Mouse (Mus musculus) heart, postnatal 0 days (tissue): ENCODE data around the gene Zdhhc19. TPM values are rescaled to one million over a fixed set of nuclear protein-coding genes. Genes with fewer than 3 reads are reported as not detected.

Experiments
- ATAC-seq: fragments of 200-750 bp; cut with Nextera tagmentation; 2 replicates; pipeline ENCODE4 v1.8.0; 2017; ENCODE audit warnings: low read depth, moderate number of reproducible peaks, moderate library complexity; ENCODE audit not compliant: insufficient read depth
- DNase-seq: peaks from one replicate; pipeline ENCODE4 v3.0.0-alpha.2; 2016; ENCODE audit warnings: low spot score
- H3K27ac ChIP-seq: fragments of 300-500 bp; sonication (generic); 2 replicates; pipeline ENCODE4 v1.5.1; 2014; ENCODE audit warnings: low read depth, mild to moderate bottlenecking
- H3K27me3 ChIP-seq: fragments of 300-500 bp; sonication (generic); 2 replicates; pipeline ENCODE4 v1.6.1; 2014; ENCODE audit warnings: low read length, mixed read lengths; ENCODE audit not compliant: control insufficient read depth, insufficient read depth
- H3K36me3 ChIP-seq: fragments of 300-500 bp; sonication (generic); replicated peaks from 2 replicates; pipeline ENCODE4 v1.6.1; 2014; ENCODE audit warnings: low read length, mixed read lengths; ENCODE audit not compliant: control insufficient read depth, insufficient read depth
- H3K4me1 ChIP-seq: fragments of 300-500 bp; sonication (generic); 2 replicates; pipeline ENCODE4 v1.6.1; 2014; ENCODE audit warnings: antibody characterized with exemption; ENCODE audit not compliant: control insufficient read depth, insufficient read depth
- H3K4me2 ChIP-seq: fragments of 300-500 bp; sonication (generic); 2 replicates; pipeline ENCODE4 v1.6.1; 2014; ENCODE audit warnings: low read depth, mild to moderate bottlenecking, low read length, moderate library complexity
- H3K4me3 ChIP-seq: fragments of 300-500 bp; sonication (generic); 2 replicates; pipeline ENCODE4 v1.5.1; 2014; ENCODE audit warnings: low read depth, low read length
- H3K9ac ChIP-seq: fragments of 300-500 bp; sonication (generic); replicated peaks from 2 replicates; pipeline ENCODE4 v1.6.1; 2014; ENCODE audit warnings: low read depth, low read length, mixed read lengths
- H3K9me3 ChIP-seq: fragments of 300-500 bp; sonication (generic); replicated peaks from 2 replicates; pipeline ENCODE4 v1.6.1; 2016; ENCODE audit warnings: low read length; ENCODE audit not compliant: control insufficient read depth
- CTCF ChIP-seq: IDR thresholded peaks from 2 replicates; pipeline ENCODE4 v1.5.1; 2016; ENCODE audit warnings: antibody characterized with exemption, control low read depth, low read depth
- EP300 ChIP-seq: IDR thresholded peaks from 2 replicates; pipeline ENCODE4 v1.6.1; 2016; ENCODE audit warnings: antibody characterized with exemption, low read depth
- WGBS: fragments of 180-500 bp; shearing (Covaris S2); extraction: QIAGEN DNeasy Blood & Tissue Kit; methylation state at CpG from one replicate; pipeline ENCODE4 v1.1.7; 2014; 5-methylcytosine and 5-hydroxymethylcytosine counted together
- polyA plus RNA-seq: library from polyadenylated mRNA; unstranded; fragments of >200 nt; fragmentation: Nextera tagmentation; extraction: Ambion mirVana; gene quantifications from 2 replicates; pipeline ENCODE4 v1.2.1, GENCODE M21; 2015
- total RNA-seq: library from RNA; depleted of rRNA; stranded (reverse); fragments of >200 nt; gene quantifications from 2 replicates; pipeline ENCODE4 v1.2.3, GENCODE M21; 2014; ENCODE audit warnings: low replicate concordance

The Zdhhc19 gene
- total and polyA plus RNA-seq, 2 experiments from 2014 or later: not detected

DNA sequence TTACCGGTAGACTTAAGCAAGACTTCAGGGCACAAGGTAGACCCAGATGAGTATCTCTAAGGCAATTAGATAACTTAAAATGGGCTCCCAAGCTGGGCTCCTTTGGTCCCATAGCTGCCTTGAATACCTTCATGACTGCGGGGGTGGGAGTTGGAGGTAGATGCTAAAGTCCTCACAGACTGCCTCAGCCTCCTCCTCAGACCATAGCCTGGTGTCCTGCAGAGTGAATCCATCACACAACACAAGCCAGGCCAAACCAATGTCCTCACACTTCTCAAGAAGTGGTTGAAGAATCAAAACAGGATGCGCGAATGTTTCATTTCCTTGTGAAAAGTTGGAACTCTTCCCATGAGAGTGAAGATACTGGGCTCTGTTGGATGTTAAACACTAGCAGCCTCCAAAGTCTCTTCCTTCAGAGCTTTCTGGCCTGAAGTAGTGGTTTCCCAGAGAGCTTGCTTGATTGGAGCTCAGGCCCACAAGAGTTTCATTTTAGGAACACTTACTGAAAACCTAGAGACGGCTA is 97.3 kb downstream of the Zdhhc19 start:
- Histone ChIP-seq H3K27me3 (no peaks in the 10 kb centered on the region), H3K4me2 (no peak overlapping the region), H3K27ac (peak overlapping the region; percentile 5; the same call in 1 of the 2 replicates), H3K4me1 (peaks cover 5% of the 10 kb centered on the region; the same call in 1 of the 2 replicates), H3K36me3 (no peaks in the 10 kb centered on the region), H3K9ac (no peak overlapping the region), H3K9me3 (no peaks in the 10 kb centered on the region), H3K4me3 (no peak overlapping the region)
- ATAC-seq: no peak
- WGBS: 83% methylated on average over 5 of the region's 5 CpGs
- DNase-seq: no peak
- TF ChIP-seq CTCF: no peak
- no peak for TF ChIP-seq EP300

DNA sequence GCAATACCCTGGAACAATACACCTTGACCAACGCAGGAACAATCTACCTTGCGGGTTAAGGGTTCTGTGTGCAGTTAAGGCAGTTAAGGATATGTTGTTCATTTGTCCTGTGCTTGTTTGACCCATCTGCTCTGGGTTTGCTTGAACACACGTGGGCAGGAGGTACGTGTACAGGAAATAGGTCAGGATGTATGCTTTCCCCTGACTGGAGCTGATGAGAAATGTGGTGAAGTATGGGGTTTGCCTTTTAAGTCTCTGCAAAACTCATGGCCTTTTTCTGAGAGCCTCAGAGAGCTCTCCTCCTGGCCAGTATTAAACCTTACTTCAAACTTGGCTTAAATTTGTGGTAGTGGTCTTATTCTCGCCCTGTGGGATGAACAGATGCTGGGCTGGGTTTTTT is 97.9 kb downstream of the Zdhhc19 start:
- Histone ChIP-seq H3K4me2 (no peak overlapping the region), H3K9ac (no peak overlapping the region), H3K4me3 (no peak overlapping the region), H3K9me3 (no peaks in the 10 kb centered on the region), H3K27ac (peak overlapping the region; percentile 5; the same call in 1 of the 2 replicates), H3K4me1 (peaks cover 5% of the 10 kb centered on the region; the same call in 1 of the 2 replicates), H3K36me3 (no peaks in the 10 kb centered on the region), H3K27me3 (no peaks in the 10 kb centered on the region)
- ATAC-seq (no peak), DNase-seq (no peak)
- WGBS: 68% methylated on average over 5 of the region's 5 CpGs
- TF ChIP-seq EP300 (no peak), CTCF (no peak)

DNA sequence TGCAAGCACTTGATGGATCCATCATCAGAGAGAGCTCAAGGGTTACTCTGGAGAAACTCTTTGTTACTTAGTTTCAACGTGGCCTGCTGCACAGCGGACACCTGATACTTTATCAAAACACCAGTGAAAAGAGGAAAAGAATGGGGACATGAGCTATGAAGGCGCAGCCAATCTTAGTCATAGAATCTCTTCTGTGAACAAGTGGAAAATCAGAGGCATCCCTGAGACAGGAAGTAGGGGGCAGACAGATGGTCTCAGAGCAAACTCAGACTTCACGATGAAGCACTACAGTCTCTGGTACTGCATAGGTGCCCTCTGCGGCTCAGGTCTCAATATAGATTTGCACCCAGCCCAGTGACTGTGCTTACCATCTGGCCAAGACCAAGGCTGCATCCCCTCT is 98.6 kb downstream of the Zdhhc19 start:
- Histone ChIP-seq H3K27ac (no peak overlapping the region), H3K36me3 (no peaks in the 10 kb centered on the region), H3K4me1 (peaks cover 5% of the 10 kb centered on the region; the same call in 1 of the 2 replicates), H3K4me2 (no peak overlapping the region), H3K4me3 (no peak overlapping the region), H3K9me3 (no peaks in the 10 kb centered on the region), H3K27me3 (no peaks in the 10 kb centered on the region), H3K9ac (no peak overlapping the region)
- DNase-seq: no peak
- no peak for TF ChIP-seq CTCF
- no peak for TF ChIP-seq EP300
- 60% methylated on average over 5 of the region's 5 CpGs for whole genome bisulfite sequencing
- no peak for ATAC-seq

DNA sequence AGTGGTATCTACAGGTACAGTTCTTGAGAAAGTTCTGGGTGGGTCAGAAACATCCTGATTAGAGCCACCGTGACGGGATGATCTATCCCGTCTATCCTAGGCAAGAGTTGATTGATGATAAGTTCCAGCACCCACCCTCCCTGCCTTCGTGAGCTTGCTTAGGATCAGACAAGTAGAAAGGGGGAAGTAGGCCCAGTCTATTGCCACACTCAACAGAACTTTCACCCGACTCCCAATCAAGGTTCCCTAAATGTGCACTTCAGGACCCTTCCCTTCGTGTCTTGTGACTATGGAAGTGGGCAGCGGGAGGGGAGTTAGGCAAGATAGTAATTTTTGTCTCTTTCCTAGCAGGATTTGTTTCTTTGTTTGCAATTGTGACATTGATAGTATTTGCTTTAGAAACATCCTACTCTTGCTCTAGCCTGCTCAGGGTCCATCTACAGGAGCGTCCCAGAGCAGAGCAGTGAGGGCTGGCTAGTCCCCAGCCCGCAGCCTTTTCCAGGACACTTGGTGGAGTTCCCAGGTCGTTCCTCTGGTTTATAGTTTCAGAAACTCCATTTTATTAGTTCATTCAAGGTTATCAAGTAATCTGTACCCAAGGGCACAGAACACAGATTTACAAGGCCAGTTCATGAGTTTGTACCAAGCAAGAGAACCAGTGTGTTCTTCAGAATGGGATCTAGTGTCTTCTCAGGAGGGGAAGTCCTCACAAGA is 99.2 kb downstream of the Zdhhc19 start:
- no peak overlapping the region for H3K4me2 ChIP-seq
- H3K27me3 ChIP-seq: no peaks in the 10 kb centered on the region
- H3K27ac ChIP-seq: no peak overlapping the region
- no peak overlapping the region for H3K9ac ChIP-seq
- H3K4me1 ChIP-seq: peaks cover 5% of the 10 kb centered on the region; the same call in 1 of the 2 replicates
- DNase-seq (no peak), ATAC-seq (no peak)
- H3K36me3 ChIP-seq: no peaks in the 10 kb centered on the region
- H3K9me3 ChIP-seq: no peaks in the 10 kb centered on the region
- 84% methylated on average over 10 of the region's 10 CpGs for WGBS
- TF ChIP-seq CTCF (no peak), EP300 (no peak)
- no peak overlapping the region for H3K4me3 ChIP-seq

DNA sequence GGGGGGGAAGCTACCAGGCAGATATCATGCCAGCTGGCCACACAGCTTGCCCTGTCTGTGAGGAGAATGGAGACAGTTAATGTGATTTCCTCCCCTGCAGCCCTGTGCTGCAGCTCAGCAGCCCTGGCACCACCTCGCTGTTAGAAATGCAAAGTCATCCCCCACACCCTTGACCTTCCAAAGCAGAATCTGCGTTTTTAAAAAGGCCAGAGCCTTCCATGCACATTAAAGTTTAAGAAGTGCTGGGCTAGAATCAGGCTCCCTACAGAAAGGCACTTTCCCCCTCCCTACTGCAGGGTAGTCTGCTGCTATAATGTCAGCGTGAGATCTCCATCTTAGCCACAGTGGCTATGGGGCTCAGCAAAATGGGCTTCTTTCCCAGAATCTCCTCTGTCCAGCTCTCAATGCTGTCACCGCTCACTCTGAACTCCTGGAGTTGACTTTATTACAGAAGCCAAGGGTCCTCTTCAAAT is 101.9 kb downstream of the Zdhhc19 start:
- Histone ChIP-seq H3K4me3 (no peak overlapping the region), H3K4me2 (no peak overlapping the region), H3K9me3 (no peaks in the 10 kb centered on the region), H3K27me3 (no peaks in the 10 kb centered on the region), H3K36me3 (no peaks in the 10 kb centered on the region), H3K4me1 (peaks cover 5% of the 10 kb centered on the region; the same call in 1 of the 2 replicates), H3K9ac (no peak overlapping the region), H3K27ac (no peak overlapping the region)
- TF ChIP-seq CTCF (no peak), EP300 (no peak)
- WGBS: 10% methylated on average over 4 of the region's 4 CpGs
- peak; percentile 21 for DNase-seq
- peak; percentile 70; the same call in 1 of the 2 replicates for ATAC-seq
